Mouse (Mus musculus) limb, embryonic 13.5 days (tissue): ENCODE measurements around the gene Tdrd1. TPM values are rescaled to one million over a fixed set of nuclear protein-coding genes. Genes with fewer than 3 reads are reported as not detected.
A peak's percentile ranks its signal among the peaks of the same experiment; 100 is the strongest.
"Not testable (repeated sequence)": the region's sequence is repeated elsewhere in the genome, so short reads cannot be mapped to it uniquely, and the experiment has no call there.

Experiments
- ATAC-seq: fragments of 200-750 bp; cut with Nextera tagmentation; 2 replicates; pipeline ENCODE4 v1.8.0; 2017; ENCODE audit warnings: low read depth, moderate number of reproducible peaks, moderate TSS enrichment; ENCODE audit not compliant: low FRiP score
- H3K27ac ChIP-seq: fragments of 300-500 bp; sonication (generic); 2 replicates; pipeline ENCODE4 v1.5.1; 2015; ENCODE audit warnings: inconsistent platforms, mild to moderate bottlenecking, moderate library complexity
- H3K27me3 ChIP-seq: fragments of 300-500 bp; sonication (generic); 2 replicates; pipeline ENCODE4 v1.6.1; 2015; ENCODE audit warnings: mild to moderate bottlenecking, inconsistent platforms
- H3K36me3 ChIP-seq: fragments of 300-500 bp; sonication (generic); 2 replicates; pipeline ENCODE4 v1.6.1; 2015; ENCODE audit warnings: inconsistent platforms, mild to moderate bottlenecking, moderate library complexity
- H3K4me1 ChIP-seq: fragments of 300-500 bp; sonication (generic); 2 replicates; pipeline ENCODE4 v1.6.1; 2015; ENCODE audit warnings: inconsistent platforms
- H3K4me2 ChIP-seq: fragments of 300-500 bp; sonication (generic); replicated peaks from 2 replicates; pipeline ENCODE4 v1.6.1; 2015; ENCODE audit warnings: inconsistent platforms, mild to moderate bottlenecking, moderate library complexity
- H3K4me3 ChIP-seq: fragments of 300-500 bp; sonication (generic); 2 replicates; pipeline ENCODE4 v1.5.1; 2015; ENCODE audit warnings: moderate library complexity, mild to moderate bottlenecking, inconsistent platforms
- H3K9ac ChIP-seq: fragments of 300-500 bp; sonication (generic); 2 replicates; pipeline ENCODE4 v1.6.1; 2015; ENCODE audit warnings: mild to moderate bottlenecking, inconsistent platforms
- H3K9me3 ChIP-seq: fragments of 300-500 bp; sonication (generic); 2 replicates; pipeline ENCODE4 v1.6.1; 2016; ENCODE audit warnings: inconsistent platforms
- WGBS: fragments of 180-500 bp; shearing (Covaris S2); methylation state at CpG from one replicate; pipeline ENCODE4 v1.1.7; 2015; 5-methylcytosine and 5-hydroxymethylcytosine counted together
- polyA plus RNA-seq: library from polyadenylated mRNA; unstranded; fragments of >200 nt; fragmentation: Nextera tagmentation; extraction: Ambion mirVana; gene quantifications from 2 replicates; pipeline ENCODE4 v1.2.1, GENCODE M21; 2015

Tdrd1 gene
- polyA plus RNA-seq, result 2.1 and 2.2 TPM in 2 replicates

GRCm38 (mm10) chr19:56826047-56826631 is at the start of gene Tdrd1:
Gene Tdrd1, plus strand, starts transcription at chr19:56826209.
- no peak for ATAC-seq
- Histone ChIP-seq H3K4me1 (peaks cover 4% of the 10 kb centered on the region), H3K4me3 (peak within 1 kb of the TSS; percentile 25), H3K36me3 (no peaks in the 10 kb centered on the region), H3K4me2 (peak within 1 kb of the TSS; percentile 52), H3K9me3 (no peaks in the 10 kb centered on the region), H3K27me3 (peaks cover 11% of the 10 kb centered on the region), H3K9ac (peak within 1 kb of the TSS; percentile 19; the same call in 1 of the 2 replicates), H3K27ac (no peak within 1 kb of the TSS)
- 66% methylated on average over 44 of the region's 44 CpGs for WGBS

GRCm38 (mm10) chr19:56776719-56777382 is 49.2 kb upstream of the Tdrd1 start:
- WGBS, result 23% methylated on average over 16 of the region's 16 CpGs
- H3K27ac ChIP-seq, result no peak overlapping the region
- peak; percentile 66 for ATAC-seq
- peaks cover 23% of the 10 kb centered on the region for H3K4me1 ChIP-seq
- H3K4me2 ChIP-seq, result peak overlapping the region; percentile 66
- H3K4me3 ChIP-seq, result no peak overlapping the region; the same call in 1 of the 2 replicates
- no peak overlapping the region for H3K9ac ChIP-seq
- H3K36me3 ChIP-seq, result no peaks in the 10 kb centered on the region
- H3K9me3 ChIP-seq, result no peaks in the 10 kb centered on the region
- H3K27me3 ChIP-seq, result peaks cover 42% of the 10 kb centered on the region

GRCm38 (mm10) chr19:56778532-56778931 is 47.5 kb upstream of the Tdrd1 start:
- H3K4me3 ChIP-seq, H3K9ac ChIP-seq, ATAC-seq, H3K27ac ChIP-seq, H3K36me3 ChIP-seq, H3K9me3 ChIP-seq, H3K4me2 ChIP-seq: not testable (repeated sequence)
- WGBS, result 93% methylated on average over 7 of the region's 7 CpGs
- Histone ChIP-seq H3K4me1 (peaks cover 23% of the 10 kb centered on the region), H3K27me3 (peaks cover 42% of the 10 kb centered on the region)

- Histone ChIP-seq H3K4me3 (no peak overlapping the region), H3K9me3 (no peaks in the 10 kb centered on the region), H3K9ac (no peak overlapping the region), H3K27ac (no peak overlapping the region), H3K4me2 (no peak overlapping the region), H3K27me3 (no peaks in the 10 kb centered on the region), H3K4me1 (no peaks in the 10 kb centered on the region), H3K36me3 (peaks cover 53% of the 10 kb centered on the region)
- no peak for ATAC-seq
- WGBS, result 85% methylated on average over 7 of the region's 7 CpGs
Measured at GRCm38 (mm10) chr19:56787911-56788310, 38.1 kb upstream of the Tdrd1 start.

- Histone ChIP-seq H3K27ac (no peak overlapping the region), H3K4me1 (no peaks in the 10 kb centered on the region), H3K27me3 (no peaks in the 10 kb centered on the region), H3K36me3 (peaks cover 56% of the 10 kb centered on the region), H3K4me2 (no peak overlapping the region), H3K9ac (no peak overlapping the region), H3K9me3 (no peaks in the 10 kb centered on the region), H3K4me3 (no peak overlapping the region)
- 89% methylated on average over 5 of the region's 5 CpGs for whole genome bisulfite sequencing
- no peak for ATAC-seq
Measured at GRCm38 (mm10) chr19:56788952-56789351, 37.1 kb upstream of the Tdrd1 start.

GRCm38 (mm10) chr19:56797376-56797775 is 28.6 kb upstream of the Tdrd1 start:
- no peak for ATAC-seq
- Histone ChIP-seq H3K9me3 (no peaks in the 10 kb centered on the region), H3K9ac (no peak overlapping the region), H3K4me2 (no peak overlapping the region), H3K36me3 (peaks cover 92% of the 10 kb centered on the region), H3K27ac (no peak overlapping the region), H3K4me1 (no peaks in the 10 kb centered on the region), H3K27me3 (no peaks in the 10 kb centered on the region), H3K4me3 (no peak overlapping the region)
- WGBS, result 95% methylated on average over 11 of the region's 11 CpGs

GRCm38 (mm10) chr19:56800226-56800625 is 25.8 kb upstream of the Tdrd1 start:
- Histone ChIP-seq H3K27me3 (no peaks in the 10 kb centered on the region), H3K4me1 (no peaks in the 10 kb centered on the region), H3K9me3 (no peaks in the 10 kb centered on the region), H3K27ac (no peak overlapping the region), H3K4me3 (no peak overlapping the region), H3K4me2 (no peak overlapping the region), H3K9ac (no peak overlapping the region), H3K36me3 (peaks cover 92% of the 10 kb centered on the region)
- 81% methylated on average over 8 of the region's 8 CpGs for WGBS
- no peak for ATAC-seq

GRCm38 (mm10) chr19:56800930-56801655 is 24.9 kb upstream of the Tdrd1 start:
- no peak overlapping the region for H3K4me2 ChIP-seq
- 87% methylated on average over 7 of the region's 7 CpGs for WGBS
- no peak for ATAC-seq
- H3K27ac ChIP-seq, result no peak overlapping the region
- H3K36me3 ChIP-seq, result peaks cover 92% of the 10 kb centered on the region
- no peak overlapping the region for H3K9ac ChIP-seq
- H3K4me1 ChIP-seq, result no peaks in the 10 kb centered on the region
- H3K9me3 ChIP-seq, result no peaks in the 10 kb centered on the region
- no peak overlapping the region for H3K4me3 ChIP-seq
- H3K27me3 ChIP-seq, result no peaks in the 10 kb centered on the region

GRCm38 (mm10) chr19:56801656-56802351 is 24.2 kb upstream of the Tdrd1 start:
- peaks cover 91% of the 10 kb centered on the region for H3K36me3 ChIP-seq
- 88% methylated on average over 10 of the region's 10 CpGs for WGBS
- no peaks in the 10 kb centered on the region for H3K27me3 ChIP-seq
- no peak overlapping the region for H3K27ac ChIP-seq
- no peaks in the 10 kb centered on the region for H3K9me3 ChIP-seq
- H3K4me2 ChIP-seq, result no peak overlapping the region
- no peak for ATAC-seq
- no peak overlapping the region for H3K4me3 ChIP-seq
- H3K9ac ChIP-seq, result no peak overlapping the region
- H3K4me1 ChIP-seq, result no peaks in the 10 kb centered on the region

- Histone ChIP-seq H3K36me3 (peaks cover 94% of the 10 kb centered on the region), H3K27me3 (no peaks in the 10 kb centered on the region), H3K27ac (no peak overlapping the region), H3K9ac (no peak overlapping the region), H3K9me3 (no peaks in the 10 kb centered on the region), H3K4me2 (no peak overlapping the region), H3K4me1 (no peaks in the 10 kb centered on the region), H3K4me3 (no peak overlapping the region)
- WGBS, result 88% methylated on average over 3 of the region's 3 CpGs
- no peak for ATAC-seq
Measured at GRCm38 (mm10) chr19:56802352-56802746, 23.7 kb upstream of the Tdrd1 start.

- H3K9me3 ChIP-seq, result no peaks in the 10 kb centered on the region
- WGBS, result 89% methylated on average over 2 of the region's 2 CpGs
- peaks cover 88% of the 10 kb centered on the region for H3K36me3 ChIP-seq
- H3K27me3 ChIP-seq, result no peaks in the 10 kb centered on the region
- no peak overlapping the region for H3K4me3 ChIP-seq
- H3K4me1 ChIP-seq, result no peaks in the 10 kb centered on the region
- H3K27ac ChIP-seq, result no peak overlapping the region
- no peak overlapping the region for H3K9ac ChIP-seq
- no peak for ATAC-seq
- H3K4me2 ChIP-seq, result no peak overlapping the region
Measured at GRCm38 (mm10) chr19:56805366-56805765, 20.6 kb upstream of the Tdrd1 start.

GRCm38 (mm10) chr19:56807122-56807521 is 18.9 kb upstream of the Tdrd1 start:
- H3K4me1 ChIP-seq, result peaks cover 6% of the 10 kb centered on the region; the same call in 1 of the 2 replicates
- no peak overlapping the region for H3K4me2 ChIP-seq
- ATAC-seq, result no peak
- no peak overlapping the region for H3K27ac ChIP-seq
- no peak overlapping the region for H3K9ac ChIP-seq
- peaks cover 74% of the 10 kb centered on the region for H3K36me3 ChIP-seq
- no peak overlapping the region for H3K4me3 ChIP-seq
- no peaks in the 10 kb centered on the region for H3K9me3 ChIP-seq
- H3K27me3 ChIP-seq, result no peaks in the 10 kb centered on the region
- 56% methylated on average over 5 of the region's 5 CpGs for WGBS
